Mouse (Mus musculus) stomach, postnatal 0 days (tissue): ENCODE measurements around the gene Tm7sf2.

Experiments
- CTCF ChIP-seq: IDR thresholded peaks from 2 replicates; pipeline ENCODE4 v1.5.1; 2016; ENCODE audit warnings: antibody characterized with exemption, low read depth, mild to moderate bottlenecking, moderate library complexity
- EP300 ChIP-seq: optimal IDR thresholded peaks from 2 replicates; pipeline ENCODE3; 2016; ENCODE audit warnings: antibody characterized with exemption

DNA sequence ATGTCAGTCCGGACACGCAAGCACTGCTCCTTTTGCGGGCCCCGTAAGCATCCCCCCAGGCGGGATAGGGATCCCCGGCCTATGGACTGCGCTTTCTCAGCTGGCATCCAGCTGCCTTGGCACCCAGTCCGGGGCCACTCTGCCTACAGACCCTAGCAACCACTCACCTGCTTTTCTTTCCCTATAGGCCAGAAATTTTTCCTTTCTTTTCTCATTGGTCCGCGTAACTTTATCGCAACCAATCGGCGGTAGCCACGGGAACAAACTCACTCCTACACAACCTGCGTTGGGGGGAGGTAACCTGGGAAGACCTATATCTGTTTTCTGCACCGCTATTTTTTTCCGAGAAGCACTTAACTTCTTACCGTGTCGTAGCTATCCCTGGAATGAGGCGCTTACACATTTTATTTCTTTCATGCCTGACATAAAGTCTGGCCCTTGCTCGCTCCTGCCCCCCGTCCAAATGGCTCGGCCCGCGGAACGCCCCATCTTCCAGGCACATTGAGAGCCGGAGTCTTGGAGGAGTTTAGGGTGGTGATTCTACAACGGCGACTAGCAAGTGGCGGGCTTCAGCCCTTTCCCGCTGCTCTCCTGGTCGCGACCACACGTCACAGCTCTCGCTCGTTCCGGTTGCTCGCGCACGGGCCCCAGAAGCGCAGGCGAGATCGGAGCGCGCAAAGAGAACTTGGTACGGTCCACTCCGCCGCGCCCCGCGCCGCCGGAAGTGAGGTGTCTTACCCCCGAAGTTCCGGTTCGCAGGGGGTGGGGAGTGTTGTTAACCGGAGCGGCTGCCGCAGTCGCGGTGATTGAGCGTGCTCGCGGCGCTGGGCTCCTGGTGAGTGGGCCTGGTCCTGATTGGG, 21.6 kb downstream of the Tm7sf2 start, which contains the start of gene Syvn1:
- TF ChIP-seq CTCF (peak; percentile 22), EP300 (peak; percentile 59)
